Mouse (Mus musculus) forebrain, embryonic 16.5 days (tissue): ENCODE results near the gene Gtf2ird2. TPM values are rescaled to one million over a fixed set of nuclear protein-coding genes. Genes with fewer than 3 reads are reported as not detected.

Source experiments
- ATAC-seq: fragments of 200-750 bp; cut with Nextera tagmentation; 2 replicates; pipeline ENCODE4 v1.8.0; 2017; ENCODE audit warnings: mild to moderate bottlenecking, moderate library complexity
- H3K27ac ChIP-seq: fragments of 300-500 bp; sonication (generic); 2 replicates; pipeline ENCODE4 v1.5.1; 2014; ENCODE audit warnings: low read length, control low read depth
- H3K27me3 ChIP-seq: fragments of 300-500 bp; sonication (generic); replicated peaks from 2 replicates; pipeline ENCODE4 v1.6.1; 2014; ENCODE audit warnings: low read length; ENCODE audit not compliant: control insufficient read depth, insufficient read depth
- H3K36me3 ChIP-seq: fragments of 300-500 bp; sonication (generic); 2 replicates; pipeline ENCODE4 v1.6.1; 2014; ENCODE audit not compliant: control insufficient read depth, insufficient read depth
- H3K4me1 ChIP-seq: fragments of 300-500 bp; sonication (generic); replicated peaks from 2 replicates; pipeline ENCODE4 v1.6.1; 2014; ENCODE audit warnings: low read length; ENCODE audit not compliant: control insufficient read depth, insufficient read depth
- H3K4me2 ChIP-seq: fragments of 300-500 bp; sonication (generic); 2 replicates; pipeline ENCODE4 v1.6.1; 2014; ENCODE audit warnings: mild to moderate bottlenecking, low read length, control low read depth
- H3K4me3 ChIP-seq: fragments of 300-500 bp; sonication (generic); replicated peaks from 2 replicates; pipeline ENCODE4 v1.5.1; 2014; ENCODE audit warnings: mild to moderate bottlenecking, low read length, control low read depth
- H3K9ac ChIP-seq: fragments of 300-500 bp; sonication (generic); replicated peaks from 2 replicates; pipeline ENCODE4 v1.6.1; 2014; ENCODE audit warnings: low read depth, low read length, control low read depth
- H3K9me3 ChIP-seq: fragments of 300-500 bp; sonication (generic); 2 replicates; pipeline ENCODE4 v1.6.1; 2016; ENCODE audit warnings: low read length; ENCODE audit not compliant: control insufficient read depth
- WGBS: fragments of 180-500 bp; shearing (Covaris S2); extraction: QIAGEN DNeasy Blood & Tissue Kit; methylation state at CpG from one replicate; pipeline ENCODE4 v1.1.7; 2014; 5-methylcytosine and 5-hydroxymethylcytosine counted together
- polyA plus RNA-seq: library from polyadenylated mRNA; unstranded; fragments of >200 nt; fragmentation: Nextera tagmentation; extraction: Ambion mirVana; gene quantifications from 2 replicates; pipeline ENCODE4 v1.2.1, GENCODE M21; 2015

The Gtf2ird2 gene
- polyA plus RNA-seq, 1 experiment from 2014 or later, result 12.5 TPM

- Histone ChIP-seq H3K36me3 (peaks cover 63% of the 10 kb centered on the region), H3K9me3 (no peaks in the 10 kb centered on the region), H3K27ac (no peak overlapping the region), H3K4me1 (no peaks in the 10 kb centered on the region), H3K27me3 (no peaks in the 10 kb centered on the region), H3K4me3 (no peak overlapping the region), H3K9ac (no peak overlapping the region), H3K4me2 (no peak overlapping the region)
- WGBS, result 89% methylated on average over 9 of the region's 9 CpGs
- no peak for ATAC-seq
These were observed 76.3 kb downstream of the Gtf2ird2 start for GRCm38 (mm10) chr5:134260001-134260636.

GRCm38 (mm10) chr5:134265890-134266289 is 82.1 kb downstream of the Gtf2ird2 start:
- no peak overlapping the region for H3K9ac ChIP-seq
- no peak overlapping the region for H3K4me2 ChIP-seq
- H3K4me1 ChIP-seq, result no peaks in the 10 kb centered on the region
- H3K27me3 ChIP-seq, result no peaks in the 10 kb centered on the region
- H3K9me3 ChIP-seq, result no peaks in the 10 kb centered on the region
- H3K27ac ChIP-seq, result no peak overlapping the region
- no peak overlapping the region for H3K4me3 ChIP-seq
- WGBS, result 85% methylated on average over 2 of the region's 2 CpGs
- peaks cover 44% of the 10 kb centered on the region for H3K36me3 ChIP-seq
- ATAC-seq, result no peak

GRCm38 (mm10) chr5:134266404-134266803 is 82.6 kb downstream of the Gtf2ird2 start:
- no peaks in the 10 kb centered on the region for H3K9me3 ChIP-seq
- H3K4me3 ChIP-seq, result no peak overlapping the region
- peaks cover 39% of the 10 kb centered on the region for H3K36me3 ChIP-seq
- H3K4me2 ChIP-seq, result no peak overlapping the region
- no peaks in the 10 kb centered on the region for H3K4me1 ChIP-seq
- H3K27me3 ChIP-seq, result no peaks in the 10 kb centered on the region
- no peak for ATAC-seq
- H3K27ac ChIP-seq, result no peak overlapping the region
- 88% methylated on average over 18 of the region's 18 CpGs for WGBS
- H3K9ac ChIP-seq, result no peak overlapping the region

GRCm38 (mm10) chr5:134268751-134269150 is 84.9 kb downstream of the Gtf2ird2 start:
- Histone ChIP-seq H3K27ac (no peak overlapping the region), H3K4me3 (no peak overlapping the region), H3K36me3 (peaks cover 28% of the 10 kb centered on the region), H3K4me1 (no peaks in the 10 kb centered on the region), H3K9me3 (no peaks in the 10 kb centered on the region), H3K4me2 (no peak overlapping the region), H3K9ac (no peak overlapping the region), H3K27me3 (no peaks in the 10 kb centered on the region)
- no peak for ATAC-seq
- 94% methylated on average over 8 of the region's 8 CpGs for WGBS

- ATAC-seq, result no peak
- Histone ChIP-seq H3K4me3 (no peak overlapping the region), H3K4me2 (no peak overlapping the region), H3K36me3 (peaks cover 27% of the 10 kb centered on the region), H3K9ac (no peak overlapping the region), H3K27ac (no peak overlapping the region), H3K27me3 (no peaks in the 10 kb centered on the region), H3K4me1 (no peaks in the 10 kb centered on the region), H3K9me3 (no peaks in the 10 kb centered on the region)
- 83% methylated on average over 5 of the region's 5 CpGs for WGBS
These were observed 85.9 kb downstream of the Gtf2ird2 start for GRCm38 (mm10) chr5:134269751-134270150.

- Histone ChIP-seq H3K27me3 (no peaks in the 10 kb centered on the region), H3K9me3 (no peaks in the 10 kb centered on the region), H3K4me2 (no peak overlapping the region), H3K9ac (no peak overlapping the region), H3K36me3 (peaks cover 22% of the 10 kb centered on the region), H3K4me3 (no peak overlapping the region), H3K4me1 (no peaks in the 10 kb centered on the region), H3K27ac (no peak overlapping the region)
- ATAC-seq, result no peak
- WGBS, result 91% methylated on average over 4 of the region's 4 CpGs
These were observed 86.7 kb downstream of the Gtf2ird2 start for GRCm38 (mm10) chr5:134270566-134270965.

GRCm38 (mm10) chr5:134271421-134271820 is 87.6 kb downstream of the Gtf2ird2 start:
- no peak for ATAC-seq
- Histone ChIP-seq H3K9me3 (no peaks in the 10 kb centered on the region), H3K4me2 (no peak overlapping the region), H3K27ac (no peak overlapping the region), H3K27me3 (no peaks in the 10 kb centered on the region), H3K4me1 (no peaks in the 10 kb centered on the region), H3K4me3 (no peak overlapping the region), H3K9ac (no peak overlapping the region), H3K36me3 (peaks cover 22% of the 10 kb centered on the region)
- 86% methylated on average over 11 of the region's 11 CpGs for WGBS

- WGBS, result 80% methylated on average over 11 of the region's 11 CpGs
- H3K27me3 ChIP-seq, result no peaks in the 10 kb centered on the region
- H3K4me1 ChIP-seq, result no peaks in the 10 kb centered on the region
- no peaks in the 10 kb centered on the region for H3K9me3 ChIP-seq
- no peak overlapping the region for H3K9ac ChIP-seq
- peaks cover 21% of the 10 kb centered on the region for H3K36me3 ChIP-seq
- no peak overlapping the region for H3K4me2 ChIP-seq
- H3K27ac ChIP-seq, result no peak overlapping the region
- ATAC-seq, result no peak
- H3K4me3 ChIP-seq, result no peak overlapping the region
These were observed 88.9 kb downstream of the Gtf2ird2 start for GRCm38 (mm10) chr5:134272761-134273160.

- Histone ChIP-seq H3K9ac (no peak overlapping the region), H3K4me1 (no peaks in the 10 kb centered on the region), H3K27me3 (no peaks in the 10 kb centered on the region), H3K4me2 (no peak overlapping the region), H3K4me3 (no peak overlapping the region), H3K36me3 (peaks cover 22% of the 10 kb centered on the region), H3K9me3 (no peaks in the 10 kb centered on the region), H3K27ac (no peak overlapping the region)
- no peak for ATAC-seq
- WGBS, result 88% methylated on average over 8 of the region's 8 CpGs
These were observed 89.9 kb downstream of the Gtf2ird2 start for GRCm38 (mm10) chr5:134273761-134274160.
